Mouse (Mus musculus): ENCODE data around the gene Rpl28. TPM values are rescaled to one million over a fixed set of nuclear protein-coding genes. Genes with fewer than 3 reads are reported as not detected.
A peak's percentile ranks its signal among the peaks of the same experiment; 100 is the strongest.

The Rpl28 gene
- polyA plus RNA-seq, 1 experiment from 2014 or later: 149 TPM

DNA sequence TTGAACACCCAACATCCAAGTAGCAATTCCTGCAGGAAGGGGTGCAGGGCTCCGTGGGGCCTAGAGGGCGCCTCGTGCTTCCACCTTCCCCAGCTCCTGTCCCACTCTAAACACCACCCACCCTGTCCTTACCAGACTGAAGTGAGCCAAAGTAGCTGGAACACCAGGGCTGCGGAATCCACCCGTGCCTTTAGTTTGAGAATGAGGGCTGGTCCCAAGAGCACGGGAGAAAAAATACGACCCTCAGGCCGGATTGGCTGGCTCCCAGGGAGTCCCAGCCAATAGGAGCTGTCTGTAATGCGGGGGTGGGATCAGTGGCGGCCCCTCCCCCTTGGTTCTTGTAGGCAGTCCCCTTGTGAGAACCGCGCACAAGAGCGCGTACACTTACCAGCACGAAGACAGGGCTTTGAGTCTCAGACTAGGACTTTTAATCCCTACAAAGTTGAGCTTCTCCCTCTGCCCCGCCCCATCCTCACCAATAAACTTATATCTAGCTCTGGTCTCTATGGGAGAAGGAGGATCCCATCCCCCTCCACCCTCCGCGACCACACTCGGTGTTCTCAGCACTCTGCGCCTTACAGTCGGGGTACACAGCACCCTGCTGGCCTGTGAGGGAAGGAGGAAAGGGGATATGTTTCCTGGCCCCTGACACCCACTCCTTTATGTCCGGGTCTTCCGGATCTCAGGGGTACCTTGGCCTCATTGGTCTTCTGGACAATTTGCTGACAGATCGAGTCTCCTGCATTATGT lies 39.7 kb upstream of the Rpl28 start, which contains the start of gene Cox6b2:
Cox6b2 (minus strand) TSS at position 274 of the 750 bp plus-strand sequence.
- Histone ChIP-seq H3K27ac (replicated peaks; ENCODE audit: low read depth, low read length) (no peak within 1 kb of the TSS), H3K4me2 (ENCODE audit: low read length) (peak within 1 kb of the TSS; percentile 50), H3K36me3 (ENCODE audit: control insufficient read depth, insufficient read depth, low read length) (0 out of 2 replicates have a peak, but pooled peaks cover 3% of the 10 kb centered on the region), H3K9ac (replicated peaks; ENCODE audit: low read length) (no peak within 1 kb of the TSS), H3K4me1 (ENCODE audit: control insufficient read depth, insufficient read depth, low read length) (peaks cover 14% of the 10 kb centered on the region), H3K9me3 (ENCODE audit: control insufficient read depth, low read length) (no peaks in the 10 kb centered on the region), H3K27me3 (ENCODE audit: control insufficient read depth, insufficient read depth, low read length) (no peaks in the 10 kb centered on the region), H3K4me3 (replicated peaks; ENCODE audit: low read depth, low read length) (peak within 1 kb of the TSS; percentile 28)
- DNase-seq (peak; percentile 88), ATAC-seq (ENCODE audit: low FRiP score, low TSS enrichment) (peak; percentile 91)
- WGBS: 3% methylated on average over 24 of the region's 24 CpGs

DNA sequence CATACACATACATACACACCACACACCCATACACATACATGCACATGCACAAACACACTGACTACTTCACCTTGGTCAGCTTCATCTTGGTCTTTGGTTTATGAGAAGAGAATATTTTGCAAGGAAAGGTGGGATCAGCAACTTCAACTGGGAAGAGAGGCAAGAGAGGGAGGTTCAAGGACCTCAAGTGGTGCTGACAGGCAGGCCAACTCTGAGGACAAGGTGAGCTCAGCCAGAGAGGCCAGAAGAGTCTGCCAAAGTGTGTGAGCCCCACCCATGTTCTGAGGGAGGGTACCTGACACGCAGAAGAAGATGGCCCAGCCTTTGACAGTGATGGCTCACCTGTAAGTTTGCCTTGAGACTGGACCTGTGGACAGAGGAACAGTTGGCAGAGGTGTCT lies 33.0 kb upstream of the Rpl28 start:
- no peak for DNase-seq
- no peak overlapping the region for H3K4me3 ChIP-seq (replicated peaks; ENCODE audit: low read depth, low read length)
- H3K36me3 ChIP-seq (ENCODE audit: control insufficient read depth, insufficient read depth, low read length): no peaks in the 10 kb centered on the region
- H3K9ac ChIP-seq (replicated peaks; ENCODE audit: low read length): no peak overlapping the region
- no peak for ATAC-seq (ENCODE audit: low FRiP score, low TSS enrichment)
- H3K9me3 ChIP-seq (ENCODE audit: control insufficient read depth, low read length): no peaks in the 10 kb centered on the region
- WGBS: 50% methylated on average over 1 of the region's 1 CpGs
- no peak overlapping the region for H3K27ac ChIP-seq (replicated peaks; ENCODE audit: low read depth, low read length)
- no peak overlapping the region for H3K4me2 ChIP-seq (ENCODE audit: low read length)
- H3K27me3 ChIP-seq (ENCODE audit: control insufficient read depth, insufficient read depth, low read length): no peaks in the 10 kb centered on the region
- no peaks in the 10 kb centered on the region for H3K4me1 ChIP-seq (ENCODE audit: control insufficient read depth, insufficient read depth, low read length)

DNA sequence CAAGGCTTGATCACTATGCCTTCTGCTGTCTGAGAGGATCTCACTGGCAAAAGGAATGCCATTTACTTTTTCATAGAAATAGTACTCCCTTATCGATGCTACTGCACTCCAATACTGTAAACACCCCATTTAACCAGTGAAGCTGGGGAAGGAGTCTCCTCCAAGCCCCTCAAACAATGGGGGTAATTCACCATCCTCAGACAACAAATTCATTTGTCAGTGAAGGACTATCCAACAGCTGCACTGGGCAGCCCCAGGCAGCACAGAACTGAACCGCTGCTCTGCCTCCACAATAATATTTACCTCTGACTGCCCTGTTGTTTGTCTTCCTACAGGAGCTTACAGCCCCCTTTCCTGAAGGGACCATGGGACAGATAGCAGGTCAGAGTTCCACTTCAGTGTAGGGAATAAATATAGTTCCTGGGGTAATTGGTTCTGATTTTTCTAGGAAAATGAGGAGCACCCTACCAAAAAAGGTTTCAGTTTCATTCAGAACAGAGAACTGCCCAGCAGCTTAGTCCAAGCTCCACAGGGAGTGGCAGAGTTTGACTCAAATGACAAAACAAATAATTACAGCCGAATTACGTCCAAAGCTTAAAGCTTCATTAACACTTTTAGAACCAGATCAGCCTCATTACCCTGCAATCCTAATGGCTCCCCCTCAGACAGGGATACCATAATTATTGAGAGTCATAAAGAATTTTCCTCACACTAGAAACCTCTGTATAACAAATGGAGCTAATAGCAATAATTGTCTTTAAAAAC lies 27.5 kb upstream of the Rpl28 start:
- 17% methylated on average over 4 of the region's 4 CpGs for WGBS
- H3K36me3 ChIP-seq (ENCODE audit: control insufficient read depth, insufficient read depth, low read length): no peaks in the 10 kb centered on the region
- no peaks in the 10 kb centered on the region for H3K27me3 ChIP-seq (ENCODE audit: control insufficient read depth, insufficient read depth, low read length)
- no peak for DNase-seq
- H3K4me1 ChIP-seq (ENCODE audit: control insufficient read depth, insufficient read depth, low read length): no peaks in the 10 kb centered on the region
- no peak for ATAC-seq (ENCODE audit: low FRiP score, low TSS enrichment)
- no peak overlapping the region for H3K9ac ChIP-seq (replicated peaks; ENCODE audit: low read length)
- H3K4me2 ChIP-seq (ENCODE audit: low read length): no peak overlapping the region
- H3K9me3 ChIP-seq (ENCODE audit: control insufficient read depth, low read length): no peaks in the 10 kb centered on the region
- H3K4me3 ChIP-seq (replicated peaks; ENCODE audit: low read depth, low read length): no peak overlapping the region
- H3K27ac ChIP-seq (replicated peaks; ENCODE audit: low read depth, low read length): no peak overlapping the region

DNA sequence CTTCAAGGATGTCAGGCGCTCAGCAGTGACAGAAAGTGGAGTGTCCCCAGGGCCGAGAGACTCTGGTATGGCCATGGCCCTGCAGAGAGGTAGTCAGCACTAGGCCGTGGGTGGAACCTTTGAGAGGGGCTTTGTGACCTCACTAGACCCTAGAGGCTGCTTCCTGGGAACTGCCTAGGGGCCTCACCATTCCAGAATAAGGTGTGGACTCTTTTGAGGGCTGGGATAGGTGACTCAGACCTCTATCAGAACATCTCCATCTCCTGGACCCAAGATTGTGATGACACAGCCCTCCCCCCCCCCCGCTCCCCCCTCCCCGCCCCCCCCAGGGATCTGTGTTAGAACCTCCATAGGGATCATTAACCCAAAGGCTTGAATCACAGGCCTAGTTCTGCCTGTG lies 21.5 kb upstream of the Rpl28 start, which contains the start of gene Fam71e2:
Fam71e2 (minus strand) TSS at position 101 of the 400 bp plus-strand sequence.
- ATAC-seq (ENCODE audit: low FRiP score, low TSS enrichment): no peak
- 80% methylated on average over 5 of the region's 5 CpGs for WGBS
- H3K4me3 ChIP-seq (replicated peaks; ENCODE audit: low read depth, low read length): no peak within 1 kb of the TSS

DNA sequence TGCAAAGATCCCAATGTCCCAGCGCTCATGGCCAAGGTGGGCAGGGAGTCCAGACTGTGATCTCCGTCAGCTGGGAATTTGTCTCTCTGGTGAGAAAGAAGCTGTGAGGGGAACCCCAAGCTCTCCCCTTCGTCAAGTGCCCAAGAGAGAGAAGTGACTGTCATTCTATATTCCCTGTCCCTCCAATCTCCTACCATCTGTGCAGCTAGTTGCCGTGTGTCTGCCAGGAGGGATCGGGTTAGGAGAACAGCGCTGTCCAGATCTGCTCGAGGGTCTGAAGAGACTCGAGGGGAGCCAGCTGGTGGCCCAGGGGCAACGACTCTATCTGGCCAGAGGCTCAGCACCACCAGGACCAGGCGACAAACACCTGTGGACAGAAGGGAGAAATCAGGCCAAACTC lies 16.5 kb upstream of the Rpl28 start:
- 54% methylated on average over 10 of the region's 10 CpGs for WGBS
- H3K9me3 ChIP-seq (ENCODE audit: control insufficient read depth, low read length): no peaks in the 10 kb centered on the region
- no peak overlapping the region for H3K4me3 ChIP-seq (replicated peaks; ENCODE audit: low read depth, low read length)
- no peak for ATAC-seq (ENCODE audit: low FRiP score, low TSS enrichment)
- no peak for DNase-seq
- H3K36me3 ChIP-seq (ENCODE audit: control insufficient read depth, insufficient read depth, low read length): no peaks in the 10 kb centered on the region
- H3K4me2 ChIP-seq (ENCODE audit: low read length): no peak overlapping the region
- no peak overlapping the region for H3K27ac ChIP-seq (replicated peaks; ENCODE audit: low read depth, low read length)
- no peaks in the 10 kb centered on the region for H3K4me1 ChIP-seq (ENCODE audit: control insufficient read depth, insufficient read depth, low read length)
- H3K27me3 ChIP-seq (ENCODE audit: control insufficient read depth, insufficient read depth, low read length): peaks cover 39% of the 10 kb centered on the region
- no peak overlapping the region for H3K9ac ChIP-seq (replicated peaks; ENCODE audit: low read length)

More for the DNA sequence above, 21.5 kb upstream of the Rpl28 start, which contains the start of gene Fam71e2:
- H3K27ac ChIP-seq (replicated peaks; ENCODE audit: low read depth, low read length): no peak within 1 kb of the TSS
- no peaks in the 10 kb centered on the region for H3K4me1 ChIP-seq (ENCODE audit: control insufficient read depth, insufficient read depth, low read length)
- DNase-seq: no peak
- H3K4me2 ChIP-seq (ENCODE audit: low read length): no peak within 1 kb of the TSS
- no peak within 1 kb of the TSS for H3K9ac ChIP-seq (replicated peaks; ENCODE audit: low read length)
- H3K36me3 ChIP-seq (ENCODE audit: control insufficient read depth, insufficient read depth, low read length): no peaks in the 10 kb centered on the region
- no peaks in the 10 kb centered on the region for H3K9me3 ChIP-seq (ENCODE audit: control insufficient read depth, low read length)
- H3K27me3 ChIP-seq (ENCODE audit: control insufficient read depth, insufficient read depth, low read length): peaks cover 6% of the 10 kb centered on the region; the same call in 1 of the 2 replicates

DNA sequence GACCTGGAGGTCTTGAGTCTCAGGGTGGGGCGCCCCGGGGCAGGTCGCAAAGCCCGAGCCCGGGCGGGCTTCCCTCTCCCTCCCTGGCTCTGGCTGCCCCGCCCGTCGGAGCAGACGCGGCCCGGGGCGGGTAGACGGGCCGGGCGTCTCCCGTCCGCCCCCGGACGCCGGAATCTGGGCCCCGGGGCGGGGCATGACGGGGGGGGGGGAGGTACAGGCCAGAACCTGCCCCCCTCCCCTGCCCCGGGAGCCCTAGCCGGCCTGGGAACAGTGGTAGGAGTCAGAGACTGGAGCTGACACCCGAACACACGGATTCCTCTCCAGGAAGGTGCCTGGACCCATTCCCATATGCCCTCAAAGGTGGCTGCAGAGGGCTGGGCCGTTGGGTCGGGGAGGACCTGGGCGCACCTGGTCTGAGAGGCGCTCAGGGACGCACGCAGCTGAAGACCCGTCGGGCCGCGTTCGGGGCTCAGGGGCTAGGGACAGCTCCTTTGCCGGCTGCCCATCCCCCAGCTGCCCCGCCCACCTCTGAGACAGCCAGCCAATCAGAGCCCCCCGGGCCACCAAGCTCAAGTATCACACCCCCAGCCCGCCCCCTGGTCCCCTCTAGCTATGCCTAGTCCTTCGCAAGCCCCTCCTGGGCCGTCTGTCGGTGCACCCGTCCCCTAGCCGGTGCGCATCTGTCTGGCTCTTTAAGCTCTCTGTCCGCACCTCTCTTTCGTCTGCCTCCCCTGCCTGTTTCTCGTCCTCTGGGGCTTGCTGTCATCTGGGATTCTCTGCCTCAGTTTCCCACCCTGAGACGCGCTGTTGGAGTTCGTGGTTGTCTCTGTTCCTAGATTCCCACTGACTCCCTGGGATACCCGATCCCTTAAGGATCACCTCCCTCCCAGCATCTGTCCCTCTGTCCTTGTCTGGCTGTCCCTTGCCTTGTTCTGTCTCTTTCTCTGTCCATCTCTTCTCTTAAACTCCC lies 15.5 kb upstream of the Rpl28 start:
- DNase-seq (peak; percentile 72), ATAC-seq (ENCODE audit: low FRiP score, low TSS enrichment) (peak; percentile 66)
- H3K4me2 ChIP-seq (ENCODE audit: low read length): peak overlapping the region; percentile 51
- peak overlapping the region; percentile 33 for H3K4me3 ChIP-seq (replicated peaks; ENCODE audit: low read depth, low read length)
- peaks cover 39% of the 10 kb centered on the region for H3K27me3 ChIP-seq (ENCODE audit: control insufficient read depth, insufficient read depth, low read length)
- no peaks in the 10 kb centered on the region for H3K4me1 ChIP-seq (ENCODE audit: control insufficient read depth, insufficient read depth, low read length)
- no peaks in the 10 kb centered on the region for H3K9me3 ChIP-seq (ENCODE audit: control insufficient read depth, low read length)
- H3K36me3 ChIP-seq (ENCODE audit: control insufficient read depth, insufficient read depth, low read length): no peaks in the 10 kb centered on the region
- no peak overlapping the region for H3K27ac ChIP-seq (replicated peaks; ENCODE audit: low read depth, low read length)
- 2% methylated on average over 48 of the region's 56 CpGs for WGBS
- peak overlapping the region; percentile 42; the same call in 1 of the 2 replicates for H3K9ac ChIP-seq (replicated peaks; ENCODE audit: low read length)

DNA sequence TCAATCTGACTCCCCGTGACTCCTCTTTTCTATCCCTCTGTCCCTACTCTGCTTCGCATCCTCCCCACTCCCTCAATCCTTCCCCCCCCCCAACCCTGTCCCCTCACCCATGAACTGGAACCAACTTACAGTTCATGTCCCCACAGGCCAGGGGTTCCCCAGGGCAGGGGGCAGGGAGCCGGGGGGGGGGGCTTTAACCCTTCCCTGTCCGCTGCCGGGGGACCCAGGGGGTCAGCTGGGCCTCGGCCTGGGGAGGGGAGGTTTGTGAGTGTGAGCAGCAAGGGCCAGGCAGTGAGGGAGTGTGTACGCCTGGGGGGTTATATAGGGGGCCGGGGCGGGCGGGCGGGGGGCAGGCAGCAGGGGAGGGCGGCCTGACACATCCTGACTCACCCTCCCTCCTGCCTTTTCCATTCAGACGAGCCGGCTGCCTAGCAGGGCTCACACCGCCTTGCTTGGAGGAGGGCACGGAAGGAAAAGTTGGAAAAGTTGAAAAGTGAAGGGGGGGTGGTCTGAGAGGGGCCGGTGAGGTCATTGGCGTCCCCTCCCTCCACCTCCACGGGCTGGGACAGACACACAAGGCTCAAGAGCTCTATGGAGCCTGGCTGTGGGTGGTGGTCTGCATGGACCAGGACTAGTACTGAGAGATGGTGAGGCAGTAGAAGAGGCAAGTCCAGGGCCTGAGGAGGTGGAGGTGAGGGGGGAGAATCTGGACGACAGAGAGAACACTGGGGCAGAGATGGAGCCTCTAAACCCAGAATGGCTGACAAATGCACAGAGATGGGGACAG lies 14.6 kb upstream of the Rpl28 start:
- no peaks in the 10 kb centered on the region for H3K36me3 ChIP-seq (ENCODE audit: control insufficient read depth, insufficient read depth, low read length)
- no peak overlapping the region for H3K9ac ChIP-seq (replicated peaks; ENCODE audit: low read length)
- H3K9me3 ChIP-seq (ENCODE audit: control insufficient read depth, low read length): no peaks in the 10 kb centered on the region
- no peak overlapping the region for H3K27ac ChIP-seq (replicated peaks; ENCODE audit: low read depth, low read length)
- no peak overlapping the region for H3K4me3 ChIP-seq (replicated peaks; ENCODE audit: low read depth, low read length)
- H3K4me1 ChIP-seq (ENCODE audit: control insufficient read depth, insufficient read depth, low read length): no peaks in the 10 kb centered on the region
- 2% methylated on average over 19 of the region's 20 CpGs for WGBS
- ATAC-seq (ENCODE audit: low FRiP score, low TSS enrichment): no peak
- no peak overlapping the region for H3K4me2 ChIP-seq (ENCODE audit: low read length)
- no peak for DNase-seq
- peaks cover 39% of the 10 kb centered on the region for H3K27me3 ChIP-seq (ENCODE audit: control insufficient read depth, insufficient read depth, low read length)
